Mouse (Mus musculus) NIH3T3 (cell line): ENCODE data around the gene Prrx2.

ENCODE experiments used
- DNase-seq: peaks from one replicate; pipeline ENCODE4 v3.0.0-alpha.2; 2012; ENCODE audit warnings: low read depth

Prrx2 gene

GRCm38 (mm10) chr2:30870863-30871262, 36.1 kb downstream of the Prrx2 start:
- DNase-seq: peak; percentile 97

- DNase-seq: peak; percentile 61
Measured at GRCm38 (mm10) chr2:30872669-30873068, 37.9 kb downstream of the Prrx2 start.

- DNase-seq: no peak
Measured at GRCm38 (mm10) chr2:30874445-30874844, 39.7 kb downstream of the Prrx2 start.

GRCm38 (mm10) chr2:30875096-30875495, 40.3 kb downstream of the Prrx2 start:
- DNase-seq: peak; percentile 33

DNA sequence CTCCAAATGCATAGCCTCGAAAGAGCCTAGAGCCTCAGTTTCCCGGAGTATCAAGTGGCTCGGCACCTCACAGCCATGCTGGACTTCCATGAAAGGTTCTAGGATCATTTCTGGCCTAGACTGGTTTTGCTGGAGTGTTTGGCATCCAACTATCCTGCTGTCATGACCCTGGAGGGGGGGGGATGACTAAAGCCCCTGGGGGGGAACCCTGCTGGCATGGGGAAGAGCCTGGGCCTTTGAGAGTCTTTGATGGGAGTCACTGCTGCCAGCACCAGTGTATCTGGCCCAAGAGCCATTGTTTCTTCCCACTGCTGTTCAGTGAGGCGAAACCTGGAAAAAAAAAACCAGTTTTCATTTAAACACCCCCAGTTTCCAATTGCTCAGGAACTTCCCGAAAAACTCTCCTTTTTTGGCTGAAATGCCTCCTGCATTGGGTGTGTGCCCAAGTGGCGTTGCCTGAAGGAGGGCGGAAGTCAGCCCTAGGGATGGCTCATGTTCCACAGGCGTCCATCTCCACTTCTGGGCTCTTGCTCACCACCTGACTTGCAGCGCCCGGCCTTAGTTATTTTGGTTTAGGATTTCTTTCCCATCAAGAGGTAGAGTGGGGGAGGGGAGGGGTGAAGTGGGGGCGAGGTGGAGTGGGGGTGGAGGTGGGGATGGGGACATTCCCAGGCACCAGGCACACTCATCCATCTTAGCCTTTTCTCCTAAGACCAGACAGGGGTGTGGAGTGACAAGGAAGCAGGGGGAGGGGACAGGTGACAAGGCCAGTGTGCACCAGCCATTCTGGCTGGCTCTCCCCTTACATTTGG, 41.1 kb downstream of the Prrx2 start:
- DNase-seq: peak; percentile 95

DNA sequence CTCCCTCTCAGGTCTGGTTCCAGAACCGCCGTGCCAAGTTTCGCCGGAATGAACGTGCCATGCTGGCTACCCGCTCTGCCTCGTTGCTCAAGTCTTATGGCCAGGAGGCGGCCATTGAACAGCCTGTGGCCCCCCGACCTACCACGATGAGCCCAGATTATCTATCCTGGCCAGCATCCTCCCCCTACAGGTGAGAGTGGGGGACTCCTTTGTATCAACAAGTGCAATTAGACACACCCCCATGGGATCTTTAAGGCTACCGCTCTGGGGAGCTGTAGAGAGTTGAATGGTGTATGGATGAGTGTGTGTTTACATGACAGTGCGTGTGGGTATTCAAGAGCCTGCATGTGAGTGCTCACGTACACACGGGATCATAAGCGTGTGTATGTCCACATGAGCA, 44.7 kb downstream of the Prrx2 start:
- DNase-seq: no peak

DNA sequence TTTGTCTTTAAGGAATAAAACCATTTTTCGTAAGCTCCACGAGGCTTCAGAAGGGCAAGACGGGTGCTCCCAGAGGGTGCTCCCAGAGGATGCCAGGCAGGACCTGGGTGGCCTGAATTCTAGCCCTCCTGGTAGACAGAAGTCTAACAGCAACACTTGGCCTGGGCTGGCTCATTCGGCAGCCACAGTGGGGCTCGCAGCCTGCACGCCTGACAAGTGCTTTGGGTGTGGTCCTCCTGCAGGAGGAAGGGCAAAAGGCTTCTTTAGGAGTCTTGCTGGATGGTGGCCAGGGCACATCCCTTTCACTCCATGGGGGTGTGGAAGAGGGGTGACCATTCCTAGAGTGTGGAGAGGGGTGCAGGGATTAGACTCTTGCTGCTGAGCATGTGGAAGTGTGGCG, 46.4 kb downstream of the Prrx2 start:
- no peak for DNase-seq

DNA sequence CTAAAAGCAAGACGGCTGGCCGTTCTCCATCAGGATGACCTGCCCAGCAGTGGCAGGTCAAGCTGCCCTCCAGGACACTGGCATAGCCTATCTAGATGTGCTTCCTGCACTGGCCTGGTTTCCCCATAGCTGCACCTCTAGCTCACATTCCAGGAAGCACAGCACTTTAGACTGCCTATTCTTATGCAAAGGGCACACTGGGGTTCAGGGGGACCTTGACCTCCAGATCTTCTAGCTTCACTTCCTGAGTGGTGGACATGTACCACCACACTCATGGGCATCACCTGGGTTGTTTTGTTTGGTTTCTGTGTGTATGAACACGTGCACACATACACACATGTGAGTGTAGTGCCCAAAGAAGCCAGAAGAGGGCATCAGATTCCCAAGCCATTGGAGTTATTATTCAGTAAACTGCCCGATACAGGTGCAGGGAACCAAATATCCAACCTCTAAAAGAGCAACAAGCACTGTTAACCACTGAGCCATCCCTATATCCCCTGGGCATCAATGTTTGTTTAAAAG, 50.1 kb downstream of the Prrx2 start:
- no peak for DNase-seq

DNA sequence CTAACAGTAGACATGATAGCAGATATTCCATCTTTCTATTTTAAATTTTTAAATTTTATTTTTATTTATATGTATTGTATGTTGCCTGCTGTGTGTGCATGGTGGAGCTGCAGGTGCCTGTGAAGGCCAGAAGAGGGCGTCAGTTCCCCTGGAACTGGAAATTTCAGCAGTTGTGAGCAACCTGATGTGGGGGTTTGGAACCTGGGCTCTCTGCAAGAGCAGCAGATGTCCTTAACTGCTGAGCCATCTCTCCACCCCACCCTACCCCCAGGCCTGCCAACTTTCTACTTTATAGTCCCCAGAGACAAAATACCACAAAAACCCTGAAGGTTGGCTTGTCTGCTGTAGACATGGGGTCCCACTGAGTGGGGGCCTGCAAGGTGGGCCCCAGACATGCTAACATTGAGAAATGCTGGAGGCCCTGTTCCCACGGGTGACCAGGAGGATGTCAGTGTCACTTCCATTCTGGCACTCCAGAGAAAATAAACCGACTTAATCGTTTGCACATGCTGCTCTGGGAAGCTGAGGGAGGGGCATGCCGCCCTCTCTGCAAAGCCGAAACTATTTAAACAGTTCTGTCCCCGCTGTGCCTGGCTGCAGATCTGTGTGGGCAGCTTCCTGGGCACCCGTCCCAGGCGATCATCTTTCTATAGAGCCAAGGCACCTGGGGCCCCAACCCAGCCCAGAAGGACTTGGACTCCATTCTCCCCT, 50.8 kb downstream of the Prrx2 start:
- DNase-seq: peak; percentile 80

- peak; percentile 85 for DNase-seq
Measured at GRCm38 (mm10) chr2:30891002-30891401, 56.2 kb downstream of the Prrx2 start.

DNA sequence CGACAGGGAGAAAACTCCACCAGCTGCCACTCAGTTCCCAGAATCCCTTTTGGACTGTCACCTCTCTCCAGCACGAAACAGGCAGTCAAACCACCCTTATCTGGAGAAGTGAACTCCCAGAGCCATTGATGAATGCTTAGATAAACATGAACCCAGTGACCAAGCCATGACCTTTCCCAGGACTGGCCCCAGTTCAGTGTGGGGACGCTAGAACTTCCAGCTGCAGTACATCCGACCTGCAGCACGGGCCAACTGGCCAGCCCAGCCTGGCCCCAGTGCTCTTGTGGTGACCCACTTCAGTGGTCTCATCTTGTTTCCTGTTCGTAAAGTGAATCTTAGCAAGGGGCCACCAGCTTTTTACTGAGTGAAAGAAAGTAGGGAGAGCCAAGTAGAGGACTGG, 58.6 kb downstream of the Prrx2 start:
- DNase-seq: no peak

- no peak for DNase-seq
Measured at GRCm38 (mm10) chr2:30893946-30894345, 59.2 kb downstream of the Prrx2 start.

GRCm38 (mm10) chr2:30897291-30897690, 62.5 kb downstream of the Prrx2 start:
- peak; percentile 85 for DNase-seq

GRCm38 (mm10) chr2:30899397-30900069, 64.8 kb downstream of the Prrx2 start:
- DNase-seq: peak; percentile 59

DNA sequence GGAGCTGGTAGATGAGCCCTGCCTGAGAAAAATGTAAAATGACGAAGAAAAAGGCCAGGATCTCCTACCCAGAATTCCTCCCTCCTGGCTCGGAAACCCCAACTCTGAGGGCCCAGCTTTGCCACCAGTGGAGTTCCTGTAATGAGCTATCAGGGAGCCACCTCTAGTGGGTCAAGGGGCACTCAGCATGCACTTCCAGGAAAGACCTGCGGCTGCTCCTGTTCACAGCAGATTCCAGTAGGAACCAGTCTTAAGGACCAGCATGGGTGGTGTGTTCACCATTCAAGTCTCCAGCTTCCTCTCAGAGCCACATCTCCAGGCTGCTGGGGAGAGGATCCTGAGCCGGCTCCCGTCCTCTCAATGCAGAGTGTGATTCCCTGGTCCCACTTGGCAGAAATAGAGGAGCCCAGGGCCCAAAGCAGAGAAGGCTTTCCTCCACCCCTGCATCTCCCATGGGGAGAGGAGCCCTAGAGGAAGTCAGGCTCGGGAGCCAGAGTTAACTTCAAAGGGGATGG, 66.9 kb downstream of the Prrx2 start:
- DNase-seq: peak; percentile 39

GRCm38 (mm10) chr2:30902256-30902655, 67.5 kb downstream of the Prrx2 start:
- peak; percentile 42 for DNase-seq

- peak; percentile 63 for DNase-seq
Measured at GRCm38 (mm10) chr2:30902726-30903722, 68.3 kb downstream of the Prrx2 start.

DNA sequence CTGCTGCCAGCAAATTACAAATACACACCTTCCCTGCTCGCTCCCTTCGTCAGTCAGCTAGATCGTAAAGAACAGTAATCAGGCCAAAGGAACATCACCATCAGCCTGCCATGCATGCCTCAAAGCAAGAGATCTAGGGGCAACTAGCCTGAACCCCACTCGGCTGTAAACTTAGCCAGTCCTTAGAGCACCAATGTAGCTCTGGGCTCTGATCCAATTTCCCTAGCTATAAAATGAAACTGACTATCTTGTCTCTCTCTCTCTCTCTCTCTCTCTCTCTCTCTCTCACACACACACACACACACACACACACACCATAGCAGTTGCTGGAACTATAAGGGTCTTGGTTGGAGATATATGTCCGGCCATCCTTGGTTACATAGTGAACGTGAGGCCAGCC, 69.5 kb downstream of the Prrx2 start:
- no peak for DNase-seq

- DNase-seq: no peak
Measured at GRCm38 (mm10) chr2:30904991-30905390, 70.2 kb downstream of the Prrx2 start.

GRCm38 (mm10) chr2:30905906-30906305, 71.1 kb downstream of the Prrx2 start:
- no peak for DNase-seq

DNA sequence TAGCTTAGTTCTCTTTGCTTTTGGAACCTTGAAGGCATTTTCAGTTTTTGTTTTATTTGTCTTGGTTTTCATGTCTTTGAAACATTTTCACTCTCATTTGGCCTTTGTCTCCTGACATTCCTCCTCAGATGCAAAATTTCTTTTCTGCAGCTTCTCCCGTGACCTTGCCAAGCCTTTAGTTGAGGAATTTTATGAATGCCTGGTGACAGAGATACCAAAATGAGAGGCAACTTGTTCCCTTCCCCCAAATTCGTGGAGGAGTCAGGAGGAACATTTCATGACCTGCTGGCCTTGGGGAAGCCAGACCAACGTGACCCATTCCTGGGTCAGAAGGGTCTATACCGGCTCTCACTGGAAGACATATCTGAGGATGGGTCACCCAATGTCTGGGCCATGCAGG, 71.9 kb downstream of the Prrx2 start:
- DNase-seq: no peak
